Mouse (Mus musculus) right cerebral cortex, adult 18-20 months (tissue): ENCODE measurements around the gene Map3k5.
A peak's percentile ranks its signal among the peaks of the same experiment; 100 is the strongest.
"Not testable (repeated sequence)": the region's sequence is repeated elsewhere in the genome, so short reads cannot be mapped to it uniquely, and the experiment has no call there.

Source experiments
- DNase-seq: peaks from one replicate; pipeline ENCODE4 v3.0.0; 2022; ENCODE audit warnings: mixed read lengths

The Map3k5 gene

GRCm38 (mm10) chr10:19968445-19968844, 34.2 kb downstream of the Map3k5 start:
- no peak for DNase-seq

DNA sequence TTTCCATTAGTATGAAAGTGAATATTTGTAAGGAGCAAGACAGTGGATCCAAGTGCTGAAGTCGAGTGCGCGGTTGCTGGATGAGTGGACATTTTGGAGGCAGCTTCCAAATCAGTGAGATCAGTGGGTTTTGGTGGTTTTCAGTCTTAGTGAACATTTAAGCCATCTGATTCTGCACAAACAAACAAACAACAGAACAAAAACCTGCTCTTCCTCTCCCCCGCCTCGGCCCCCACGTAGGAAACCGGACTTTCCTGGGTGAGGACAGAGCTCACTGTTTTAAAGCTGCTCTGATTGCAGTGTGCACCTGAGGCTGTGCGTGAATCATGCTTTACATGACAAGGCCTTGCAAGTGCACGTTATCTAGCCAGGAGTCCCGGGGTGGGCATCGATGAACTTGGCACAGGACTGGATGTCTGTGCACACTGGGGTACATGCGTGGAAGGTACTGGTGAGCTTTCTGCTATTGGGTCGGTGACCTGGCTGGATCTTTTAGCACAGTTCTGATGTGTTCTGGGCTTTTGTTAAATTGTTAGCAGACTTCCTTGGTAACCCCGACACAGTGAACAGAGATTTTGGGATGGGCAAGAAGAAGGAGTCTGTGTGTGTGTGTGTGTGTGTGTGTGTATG, 35.7 kb downstream of the Map3k5 start:
- no peak for DNase-seq

GRCm38 (mm10) chr10:19971491-19971890, 37.2 kb downstream of the Map3k5 start:
- DNase-seq = not testable (repeated sequence)

- peak; percentile 8 for DNase-seq
These were observed 39.2 kb downstream of the Map3k5 start for GRCm38 (mm10) chr10:19973321-19974108.

DNA sequence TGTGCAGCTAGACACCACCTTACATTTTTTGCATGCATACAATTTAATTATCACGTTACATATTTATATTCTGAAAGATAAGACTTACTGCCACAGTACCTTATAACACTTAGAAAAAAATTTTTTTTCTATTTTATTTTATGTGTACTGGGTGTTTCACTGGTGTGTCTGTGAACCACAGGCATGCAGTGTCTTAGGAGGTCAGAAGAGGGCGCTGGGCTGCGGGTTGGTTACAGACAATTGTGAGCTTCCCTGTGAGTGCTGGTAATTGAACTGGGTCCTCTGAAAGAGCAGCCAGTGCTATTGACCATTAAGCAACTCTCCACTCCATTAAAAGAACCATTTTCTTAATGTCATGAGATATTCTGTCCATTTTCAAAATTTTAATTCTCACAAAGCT, 43.3 kb downstream of the Map3k5 start:
- DNase-seq = no peak

GRCm38 (mm10) chr10:19978662-19979199, 44.5 kb downstream of the Map3k5 start:
- DNase-seq = no peak

GRCm38 (mm10) chr10:19987736-19988135, 53.5 kb downstream of the Map3k5 start:
- peak; percentile 25 for DNase-seq

GRCm38 (mm10) chr10:19989986-19990385, 55.7 kb downstream of the Map3k5 start:
- no peak for DNase-seq

- no peak for DNase-seq
These were observed 56.4 kb downstream of the Map3k5 start for GRCm38 (mm10) chr10:19990638-19991037.

GRCm38 (mm10) chr10:19991237-19991865, 57.1 kb downstream of the Map3k5 start:
- no peak for DNase-seq

- no peak for DNase-seq
These were observed 57.6 kb downstream of the Map3k5 start for GRCm38 (mm10) chr10:19991866-19992252.

- DNase-seq = no peak
These were observed 60.5 kb downstream of the Map3k5 start for GRCm38 (mm10) chr10:19994469-19995450.

GRCm38 (mm10) chr10:19996151-19996550, 61.9 kb downstream of the Map3k5 start:
- DNase-seq = no peak

DNA sequence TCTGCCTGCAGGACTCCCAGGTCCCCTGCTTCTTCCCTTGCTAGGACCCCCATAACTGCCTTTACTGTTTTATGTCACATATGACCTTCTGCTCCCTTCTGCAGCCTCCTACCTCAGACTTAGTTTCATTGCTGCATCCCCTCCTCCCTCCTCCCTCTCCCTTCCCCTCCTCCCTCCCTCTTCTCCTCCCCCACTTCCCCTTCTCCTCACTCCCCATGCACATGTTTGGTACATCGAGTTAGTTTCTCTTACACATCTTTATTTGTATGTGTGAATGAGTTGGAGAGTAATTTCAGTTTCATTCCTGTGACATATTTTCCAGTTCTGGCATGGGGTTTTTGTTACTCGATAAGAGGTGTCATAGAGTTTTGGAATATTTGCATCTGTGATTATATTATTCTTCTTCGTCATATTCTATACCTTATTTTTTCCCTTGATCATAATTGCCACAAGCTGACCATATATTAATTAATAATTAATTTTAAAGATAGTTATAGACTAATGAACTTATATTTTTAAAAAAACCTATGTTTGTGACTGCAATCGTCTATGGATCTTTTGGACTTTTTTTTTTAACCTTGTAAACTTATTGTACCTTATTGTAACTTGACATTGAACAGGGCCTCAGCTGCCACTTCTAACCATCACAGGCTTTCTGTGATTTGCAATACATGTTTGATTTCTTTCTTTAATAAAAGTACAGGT, 65.6 kb downstream of the Map3k5 start:
- DNase-seq = no peak

DNA sequence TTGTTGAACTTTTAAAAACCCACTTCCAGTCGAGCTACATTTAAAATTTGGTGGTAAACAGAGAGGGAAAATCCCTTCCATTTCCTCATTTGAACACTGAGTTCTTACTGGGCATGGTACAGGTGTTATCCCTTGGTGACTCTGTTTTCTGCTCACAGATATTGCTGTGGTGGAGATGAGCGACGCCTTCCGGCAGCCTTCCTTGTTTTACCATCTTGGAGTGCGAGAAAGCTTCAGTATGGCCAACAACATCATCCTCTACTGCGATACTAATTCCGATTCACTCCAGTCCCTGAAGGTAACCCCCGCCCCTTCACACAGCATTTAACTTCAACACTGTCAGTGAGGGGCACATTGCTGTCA, 66.1 kb downstream of the Map3k5 start:
- no peak for DNase-seq

DNA sequence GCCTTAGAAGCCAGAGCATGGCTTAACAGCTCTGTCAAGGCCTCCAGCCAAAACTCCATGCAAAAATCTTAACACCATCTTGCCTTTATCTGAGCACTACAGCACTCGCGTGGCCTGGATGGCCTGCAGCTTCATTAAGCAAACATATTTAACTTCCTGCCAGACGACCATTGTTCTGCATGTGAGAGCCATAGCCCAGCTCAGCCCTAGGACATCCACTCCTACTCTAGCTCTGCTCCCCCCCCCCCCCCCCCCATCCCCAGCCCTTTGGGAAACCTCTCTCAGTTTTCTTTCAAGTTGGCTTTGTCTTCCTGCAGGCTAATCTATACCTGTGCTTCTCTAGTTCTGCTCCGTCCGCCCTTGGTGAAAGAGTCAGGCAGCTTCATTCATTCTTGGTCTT, 67.7 kb downstream of the Map3k5 start:
- DNase-seq = no peak

DNA sequence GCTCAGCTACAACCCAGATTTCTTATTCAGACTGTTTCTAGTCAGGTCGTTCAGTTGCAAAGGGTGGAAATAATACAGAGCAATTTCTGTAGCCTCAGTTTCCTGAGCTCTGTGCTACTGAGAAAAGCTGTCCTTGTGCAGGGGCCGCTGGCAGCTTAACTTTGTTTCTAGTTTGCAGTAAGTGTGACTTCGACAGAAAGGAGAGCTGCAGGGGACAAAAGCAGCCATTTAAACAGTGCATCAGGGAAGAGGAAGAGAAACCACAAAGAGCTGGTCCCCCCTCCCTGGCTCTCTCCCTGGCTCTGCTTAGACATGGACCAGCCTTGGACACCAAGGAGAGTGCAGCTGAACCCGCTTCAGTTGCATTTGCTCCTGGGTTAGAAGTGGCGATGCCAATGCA, 68.7 kb downstream of the Map3k5 start:
- no peak for DNase-seq

GRCm38 (mm10) chr10:20004786-20005185, 70.5 kb downstream of the Map3k5 start:
- DNase-seq = no peak

GRCm38 (mm10) chr10:20005491-20005952, 71.2 kb downstream of the Map3k5 start:
- no peak for DNase-seq

DNA sequence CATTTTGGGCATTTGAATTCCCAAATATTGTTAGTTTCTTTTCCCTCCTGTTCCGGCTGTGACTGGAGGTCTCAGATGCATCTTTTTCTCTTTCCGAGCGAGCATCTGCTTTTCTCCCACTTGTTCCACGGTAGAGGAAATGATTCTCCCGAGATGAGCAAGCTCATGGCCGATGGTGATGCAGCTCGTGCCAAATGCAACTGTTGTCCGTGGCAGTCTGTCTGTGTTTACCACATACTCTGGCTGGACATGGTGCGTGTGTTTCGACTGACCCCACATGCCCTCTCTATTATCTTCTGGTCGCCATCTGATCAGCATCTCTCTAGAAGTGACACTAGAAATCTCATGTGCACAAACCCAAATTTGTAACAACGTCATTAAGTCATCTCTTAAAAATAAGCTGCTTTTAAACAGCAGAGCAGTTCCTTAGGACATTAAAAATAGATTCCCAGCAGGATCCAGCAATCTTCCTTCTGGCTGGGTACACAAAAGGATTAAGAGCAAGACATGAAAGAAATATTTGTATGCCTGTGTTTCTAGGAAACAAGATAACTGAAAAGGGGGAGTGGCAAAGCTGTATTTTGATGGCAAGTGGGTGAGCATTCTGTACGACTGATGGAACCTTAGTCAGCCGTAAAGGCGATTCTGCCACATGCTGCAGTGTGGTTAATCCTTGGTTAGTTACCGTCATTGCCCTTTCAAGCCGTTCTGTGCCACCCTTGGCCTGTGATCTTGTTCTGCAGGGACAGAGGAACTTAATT, 72.2 kb downstream of the Map3k5 start:
- peak; percentile 40 for DNase-seq

DNA sequence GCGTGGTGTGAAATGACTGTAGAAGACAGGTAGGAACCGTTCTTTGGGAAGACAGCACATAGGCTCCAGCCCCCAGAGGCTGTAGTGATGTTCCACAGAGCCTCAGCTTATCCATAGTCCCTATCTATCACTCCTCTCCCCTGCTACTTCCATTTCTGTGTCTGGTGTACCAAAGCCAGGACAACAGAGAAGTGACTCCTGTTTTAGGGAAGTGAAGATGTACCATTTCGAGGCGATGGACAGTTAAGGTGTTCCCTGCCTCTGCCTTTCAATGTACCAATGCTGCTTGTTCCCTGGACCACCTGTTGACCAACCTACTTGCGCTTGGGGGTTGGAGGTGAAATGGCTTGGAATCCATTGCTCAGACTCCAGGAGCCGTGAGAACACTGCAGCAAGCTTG, 75.0 kb downstream of the Map3k5 start:
- no peak for DNase-seq
